Mouse (Mus musculus) forebrain, embryonic 13.5 days (tissue): ENCODE data around the gene Mier1. TPM values are rescaled to one million over a fixed set of nuclear protein-coding genes. Genes with fewer than 3 reads are reported as not detected.
A peak's percentile ranks its signal among the peaks of the same experiment; 100 is the strongest.

Experiments used
- ATAC-seq: fragments of 200-750 bp; cut with Nextera tagmentation; 2 replicates; pipeline ENCODE4 v1.8.0; 2017
- H3K27ac ChIP-seq: fragments of 300-500 bp; sonication (generic); 2 replicates; pipeline ENCODE4 v1.5.1; 2015; ENCODE audit warnings: inconsistent platforms, mild to moderate bottlenecking, moderate library complexity
- H3K27me3 ChIP-seq: fragments of 300-500 bp; sonication (generic); 2 replicates; pipeline ENCODE4 v1.6.1; 2015; ENCODE audit warnings: mild to moderate bottlenecking, inconsistent platforms
- H3K36me3 ChIP-seq: fragments of 300-500 bp; sonication (generic); 2 replicates; pipeline ENCODE4 v1.6.1; 2015; ENCODE audit warnings: mild to moderate bottlenecking, inconsistent platforms; ENCODE audit not compliant: poor library complexity, severe bottlenecking
- H3K4me1 ChIP-seq: fragments of 300-500 bp; sonication (generic); 2 replicates; pipeline ENCODE4 v1.6.1; 2015; ENCODE audit warnings: inconsistent platforms
- H3K4me2 ChIP-seq: fragments of 300-500 bp; sonication (generic); 2 replicates; pipeline ENCODE4 v1.6.1; 2015; ENCODE audit warnings: inconsistent platforms, mild to moderate bottlenecking, moderate library complexity
- H3K4me3 ChIP-seq: fragments of 300-500 bp; sonication (generic); 2 replicates; pipeline ENCODE4 v1.5.1; 2015; ENCODE audit warnings: mild to moderate bottlenecking, inconsistent platforms
- H3K9ac ChIP-seq: fragments of 300-500 bp; sonication (generic); 2 replicates; pipeline ENCODE4 v1.6.1; 2015; ENCODE audit warnings: mild to moderate bottlenecking, inconsistent platforms
- H3K9me3 ChIP-seq: fragments of 300-500 bp; sonication (generic); replicated peaks from 2 replicates; pipeline ENCODE4 v1.6.1; 2016; ENCODE audit warnings: inconsistent platforms
- WGBS: fragments of 180-500 bp; shearing (Covaris S2); methylation state at CpG from one replicate; pipeline ENCODE4 v1.1.7; 2015; 5-methylcytosine and 5-hydroxymethylcytosine counted together
- polyA plus RNA-seq: library from polyadenylated mRNA; unstranded; fragments of >200 nt; fragmentation: Nextera tagmentation; extraction: Ambion mirVana; gene quantifications from 2 replicates; pipeline ENCODE4 v1.2.1, GENCODE M21; 2015

Mier1 gene
- polyA plus RNA-seq, 1 experiment from 2014 or later, result 37.4 TPM

GRCm38 (mm10) chr4:103171256-103171655 is 57.1 kb downstream of the Mier1 start:
- Histone ChIP-seq H3K27me3 (no peaks in the 10 kb centered on the region), H3K9me3 (no peaks in the 10 kb centered on the region), H3K4me2 (no peak overlapping the region), H3K27ac (no peak overlapping the region), H3K36me3 (peaks cover 23% of the 10 kb centered on the region), H3K4me1 (no peaks in the 10 kb centered on the region), H3K9ac (no peak overlapping the region), H3K4me3 (no peak overlapping the region)
- WGBS, result 82% methylated on average over 3 of the region's 3 CpGs
- no peak for ATAC-seq

GRCm38 (mm10) chr4:103173507-103173906 is 59.3 kb downstream of the Mier1 start:
- ATAC-seq, result no peak
- Histone ChIP-seq H3K9me3 (no peaks in the 10 kb centered on the region), H3K9ac (no peak overlapping the region), H3K27ac (no peak overlapping the region), H3K4me1 (0 out of 2 replicates have a peak, but pooled peaks cover under 1% of the 10 kb centered on the region), H3K36me3 (peaks cover 33% of the 10 kb centered on the region), H3K4me2 (no peak overlapping the region), H3K27me3 (no peaks in the 10 kb centered on the region; the same call in 1 of the 2 replicates), H3K4me3 (no peak overlapping the region)
- 79% methylated on average over 6 of the region's 6 CpGs for WGBS

GRCm38 (mm10) chr4:103174001-103174400 is 59.8 kb downstream of the Mier1 start:
- Histone ChIP-seq H3K4me2 (no peak overlapping the region), H3K27ac (no peak overlapping the region), H3K27me3 (no peaks in the 10 kb centered on the region; the same call in 1 of the 2 replicates), H3K4me3 (no peak overlapping the region), H3K9me3 (no peaks in the 10 kb centered on the region), H3K4me1 (0 out of 2 replicates have a peak, but pooled peaks cover 4% of the 10 kb centered on the region), H3K9ac (no peak overlapping the region), H3K36me3 (peaks cover 33% of the 10 kb centered on the region)
- 91% methylated on average over 7 of the region's 7 CpGs for WGBS
- no peak for ATAC-seq

GRCm38 (mm10) chr4:103177681-103178080 is 63.5 kb downstream of the Mier1 start:
- no peak overlapping the region for H3K9ac ChIP-seq
- ATAC-seq, result no peak
- no peak overlapping the region for H3K4me2 ChIP-seq
- no peaks in the 10 kb centered on the region for H3K9me3 ChIP-seq
- no peaks in the 10 kb centered on the region; the same call in 1 of the 2 replicates for H3K27me3 ChIP-seq
- 94% methylated on average over 1 of the region's 1 CpGs for WGBS
- H3K4me1 ChIP-seq, result peaks cover 20% of the 10 kb centered on the region
- no peak overlapping the region for H3K27ac ChIP-seq
- H3K4me3 ChIP-seq, result no peak overlapping the region
- peaks cover 18% of the 10 kb centered on the region; the same call in 1 of the 2 replicates for H3K36me3 ChIP-seq

GRCm38 (mm10) chr4:103178635-103179318 is 64.6 kb downstream of the Mier1 start:
- Histone ChIP-seq H3K9ac (no peak overlapping the region), H3K4me2 (no peak overlapping the region), H3K27ac (no peak overlapping the region), H3K4me3 (no peak overlapping the region), H3K36me3 (peaks cover 18% of the 10 kb centered on the region), H3K4me1 (peaks cover 20% of the 10 kb centered on the region), H3K27me3 (no peaks in the 10 kb centered on the region; the same call in 1 of the 2 replicates), H3K9me3 (no peaks in the 10 kb centered on the region)
- 89% methylated on average over 7 of the region's 7 CpGs for WGBS
- no peak for ATAC-seq

- Histone ChIP-seq H3K4me3 (no peak overlapping the region), H3K9ac (no peak overlapping the region), H3K4me1 (peaks cover 20% of the 10 kb centered on the region), H3K4me2 (no peak overlapping the region), H3K27ac (no peak overlapping the region), H3K27me3 (no peaks in the 10 kb centered on the region; the same call in 1 of the 2 replicates), H3K9me3 (no peaks in the 10 kb centered on the region), H3K36me3 (peaks cover 22% of the 10 kb centered on the region)
- WGBS, result 43% methylated on average over 3 of the region's 3 CpGs
- 0 out of 2 replicates have a peak, but pooled peaks have one; percentile 33 for ATAC-seq
Observed at GRCm38 (mm10) chr4:103179581-103179980, 65.4 kb downstream of the Mier1 start.

- Histone ChIP-seq H3K4me2 (no peak overlapping the region), H3K4me1 (peaks cover 20% of the 10 kb centered on the region)
Observed at GRCm38 (mm10) chr4:103180300-103180888, 66.2 kb downstream of the Mier1 start.

GRCm38 (mm10) chr4:103188786-103189640 is 74.8 kb downstream of the Mier1 start:
- H3K36me3 ChIP-seq, result peaks cover 66% of the 10 kb centered on the region
- H3K9ac ChIP-seq, result no peak overlapping the region
- no peaks in the 10 kb centered on the region for H3K4me1 ChIP-seq
- H3K9me3 ChIP-seq, result no peaks in the 10 kb centered on the region
- 88% methylated on average over 8 of the region's 8 CpGs for WGBS
- no peak overlapping the region for H3K4me2 ChIP-seq
- H3K4me3 ChIP-seq, result no peak overlapping the region
- ATAC-seq, result no peak
- no peak overlapping the region for H3K27ac ChIP-seq
- no peaks in the 10 kb centered on the region for H3K27me3 ChIP-seq

More at GRCm38 (mm10) chr4:103180300-103180888, 66.2 kb downstream of the Mier1 start:
- Histone ChIP-seq H3K9ac (no peak overlapping the region), H3K27me3 (no peaks in the 10 kb centered on the region; the same call in 1 of the 2 replicates), H3K9me3 (no peaks in the 10 kb centered on the region), H3K27ac (no peak overlapping the region), H3K4me3 (no peak overlapping the region), H3K36me3 (peaks cover 27% of the 10 kb centered on the region)
- peak; percentile 63; the same call in 1 of the 2 replicates for ATAC-seq
- 23% methylated on average over 8 of the region's 8 CpGs for WGBS

GRCm38 (mm10) chr4:103192421-103192820 is 78.2 kb downstream of the Mier1 start:
- H3K27ac ChIP-seq, result no peak overlapping the region
- no peak overlapping the region for H3K9ac ChIP-seq
- WGBS, result 96% methylated on average over 2 of the region's 2 CpGs
- no peak for ATAC-seq
- H3K4me1 ChIP-seq, result no peaks in the 10 kb centered on the region
- H3K9me3 ChIP-seq, result no peaks in the 10 kb centered on the region
- no peak overlapping the region for H3K4me2 ChIP-seq
- H3K36me3 ChIP-seq, result peaks cover 55% of the 10 kb centered on the region
- H3K4me3 ChIP-seq, result no peak overlapping the region
- no peaks in the 10 kb centered on the region for H3K27me3 ChIP-seq

GRCm38 (mm10) chr4:103197401-103197800 is 83.2 kb downstream of the Mier1 start:
- ATAC-seq, result no peak
- no peak overlapping the region for H3K4me3 ChIP-seq
- H3K27ac ChIP-seq, result no peak overlapping the region
- H3K27me3 ChIP-seq, result no peaks in the 10 kb centered on the region
- no peak overlapping the region for H3K9ac ChIP-seq
- no peaks in the 10 kb centered on the region for H3K4me1 ChIP-seq
- H3K4me2 ChIP-seq, result no peak overlapping the region
- peaks cover 33% of the 10 kb centered on the region for H3K36me3 ChIP-seq
- H3K9me3 ChIP-seq, result no peaks in the 10 kb centered on the region
- 91% methylated on average over 8 of the region's 8 CpGs for WGBS

GRCm38 (mm10) chr4:103199086-103199485 is 84.9 kb downstream of the Mier1 start:
- WGBS, result 28% methylated on average over 4 of the region's 4 CpGs
- no peaks in the 10 kb centered on the region for H3K27me3 ChIP-seq

GRCm38 (mm10) chr4:103200046-103200445 is 85.9 kb downstream of the Mier1 start:
- Histone ChIP-seq H3K4me3 (no peak overlapping the region), H3K27ac (no peak overlapping the region), H3K36me3 (peaks cover 26% of the 10 kb centered on the region), H3K9ac (no peak overlapping the region), H3K9me3 (no peaks in the 10 kb centered on the region), H3K27me3 (no peaks in the 10 kb centered on the region), H3K4me1 (no peaks in the 10 kb centered on the region), H3K4me2 (no peak overlapping the region)
- WGBS, result 88% methylated on average over 1 of the region's 1 CpGs
- ATAC-seq, result no peak

More at GRCm38 (mm10) chr4:103199086-103199485, 84.9 kb downstream of the Mier1 start:
- no peak for ATAC-seq
- Histone ChIP-seq H3K4me3 (no peak overlapping the region), H3K4me1 (no peaks in the 10 kb centered on the region), H3K9ac (no peak overlapping the region), H3K27ac (no peak overlapping the region), H3K36me3 (peaks cover 19% of the 10 kb centered on the region; the same call in 1 of the 2 replicates), H3K9me3 (no peaks in the 10 kb centered on the region), H3K4me2 (no peak overlapping the region)
